Mouse (Mus musculus) limb, embryonic 12.5 days (tissue): ENCODE data around the gene Mgat4c. TPM values are rescaled to one million over a fixed set of nuclear protein-coding genes. Genes with fewer than 3 reads are reported as not detected.
A peak's percentile ranks its signal among the peaks of the same experiment; 100 is the strongest.
"Not testable (repeated sequence)": the region's sequence is repeated elsewhere in the genome, so short reads cannot be mapped to it uniquely, and the experiment has no call there.

ENCODE experiments used
- ATAC-seq: fragments of 200-750 bp; cut with Nextera tagmentation; 2 replicates; pipeline ENCODE4 v1.8.0; 2017; ENCODE audit warnings: low read depth, moderate TSS enrichment; ENCODE audit not compliant: insufficient number of reproducible peaks, insufficient read depth, low FRiP score, low TSS enrichment
- H3K27ac ChIP-seq: fragments of 300-500 bp; sonication (generic); 2 replicates; pipeline ENCODE4 v1.5.1; 2016; ENCODE audit warnings: mild to moderate bottlenecking, moderate library complexity
- H3K27me3 ChIP-seq: fragments of 300-500 bp; sonication (generic); 2 replicates; pipeline ENCODE4 v1.6.1; 2016; ENCODE audit warnings: mild to moderate bottlenecking, moderate library complexity
- H3K36me3 ChIP-seq: fragments of 300-500 bp; sonication (generic); 2 replicates; pipeline ENCODE4 v1.6.1; 2016; ENCODE audit warnings: mild to moderate bottlenecking, moderate library complexity
- H3K4me1 ChIP-seq: fragments of 300-500 bp; sonication (generic); replicated peaks from 2 replicates; pipeline ENCODE4 v1.6.1; 2016
- H3K4me2 ChIP-seq: fragments of 300-500 bp; sonication (generic); 2 replicates; pipeline ENCODE4 v1.6.1; 2016; ENCODE audit warnings: mild to moderate bottlenecking, moderate library complexity
- H3K4me3 ChIP-seq: fragments of 300-500 bp; sonication (generic); replicated peaks from 2 replicates; pipeline ENCODE4 v1.5.1; 2016; ENCODE audit warnings: mild to moderate bottlenecking
- H3K9ac ChIP-seq: fragments of 300-500 bp; sonication (generic); replicated peaks from 2 replicates; pipeline ENCODE4 v1.6.1; 2016; ENCODE audit warnings: mild to moderate bottlenecking, moderate library complexity
- H3K9me3 ChIP-seq: fragments of 300-500 bp; sonication (generic); 2 replicates; pipeline ENCODE4 v1.6.1; 2016; ENCODE audit warnings: mild to moderate bottlenecking, moderate library complexity
- WGBS: fragments of 180-500 bp; shearing (Covaris S2); methylation state at CpG from one replicate; pipeline ENCODE4 v1.1.7; 2016; 5-methylcytosine and 5-hydroxymethylcytosine counted together
- microRNA-seq: library from miRNA; unstranded; fragments of <30 nt; microRNA quantifications from one replicate; pipeline ENCODE4, GENCODE M21; 2017
- polyA plus RNA-seq: library from polyadenylated mRNA; unstranded; fragments of >200 nt; fragmentation: Nextera tagmentation; extraction: Ambion mirVana; gene quantifications from 2 replicates; pipeline ENCODE4 v1.2.1, GENCODE M21; 2016

Gene Mgat4c
- polyA plus RNA-seq, 1 experiment from 2014 or later = 0.83 TPM

DNA sequence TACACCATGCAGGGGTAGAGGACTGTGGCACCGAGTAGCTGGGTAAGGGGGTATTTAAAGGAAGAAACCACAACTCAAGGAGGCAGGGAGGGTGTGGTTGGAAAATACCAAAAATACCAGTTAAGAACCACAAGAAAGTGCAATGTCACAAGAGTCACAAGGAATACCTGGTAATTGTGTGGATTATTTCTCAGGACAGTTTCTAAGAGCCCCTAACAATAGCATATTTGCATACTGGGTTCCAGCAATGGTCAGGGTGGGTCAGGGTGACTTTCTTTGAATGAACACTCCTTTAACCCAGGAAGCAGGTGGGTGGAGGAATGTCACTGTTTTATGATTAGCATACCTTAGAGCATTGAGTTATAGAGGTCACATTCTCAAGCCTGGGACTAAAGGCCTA lies 689.3 kb downstream of the Mgat4c start:
- Histone ChIP-seq H3K4me3 (no peak overlapping the region), H3K27me3 (no peaks in the 10 kb centered on the region), H3K4me2 (no peak overlapping the region), H3K4me1 (no peaks in the 10 kb centered on the region), H3K36me3 (no peaks in the 10 kb centered on the region), H3K9ac (no peak overlapping the region), H3K9me3 (no peaks in the 10 kb centered on the region), H3K27ac (no peak overlapping the region)
- ATAC-seq = no peak
- WGBS = 63% methylated on average over 1 of the region's 1 CpGs

DNA sequence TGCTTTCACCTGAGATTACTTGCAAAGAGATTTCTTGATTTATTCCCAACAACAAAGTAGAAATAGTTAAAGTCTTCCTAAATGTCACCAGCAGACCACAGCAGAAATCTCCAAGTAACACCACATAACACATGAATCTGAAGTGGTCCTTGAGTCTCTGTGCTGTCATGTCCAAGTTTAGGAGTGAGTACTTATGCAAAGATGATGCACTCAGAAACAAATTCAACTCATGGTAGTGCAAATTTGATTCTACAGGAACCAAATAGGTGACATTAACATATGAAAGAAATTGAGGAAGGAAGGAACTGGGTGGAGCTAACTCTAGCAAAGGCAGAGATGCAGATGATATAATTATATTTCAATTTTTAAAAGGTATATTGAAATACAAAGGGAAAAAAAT lies 690.8 kb downstream of the Mgat4c start:
- no peak overlapping the region for H3K4me2 ChIP-seq
- no peaks in the 10 kb centered on the region for H3K9me3 ChIP-seq
- no peaks in the 10 kb centered on the region for H3K36me3 ChIP-seq
- no peaks in the 10 kb centered on the region for H3K4me1 ChIP-seq
- no peak overlapping the region for H3K4me3 ChIP-seq
- no peak overlapping the region for H3K27ac ChIP-seq
- no peak overlapping the region for H3K9ac ChIP-seq
- ATAC-seq = no peak
- H3K27me3 ChIP-seq = no peaks in the 10 kb centered on the region

DNA sequence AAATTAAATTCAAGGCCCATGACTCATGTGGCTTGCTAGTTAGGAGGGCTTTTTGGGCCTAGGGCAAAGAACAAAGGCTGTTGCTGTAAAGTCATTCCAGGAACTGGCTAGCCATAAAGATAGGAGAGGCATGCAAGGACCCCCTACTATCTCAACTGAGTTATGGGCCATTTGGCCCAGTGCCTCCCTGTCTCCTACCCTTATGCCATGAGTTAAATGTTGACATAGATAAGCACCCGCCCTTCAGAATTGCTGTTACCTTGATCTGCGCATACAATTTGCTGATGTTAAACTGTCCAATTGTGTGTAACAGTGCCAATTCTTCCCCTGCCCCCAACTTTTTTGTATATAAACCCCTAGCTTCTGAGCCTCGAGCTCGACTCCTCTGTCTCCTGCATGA lies 692.8 kb downstream of the Mgat4c start:
- no peaks in the 10 kb centered on the region for H3K4me1 ChIP-seq
- H3K9ac ChIP-seq = no peak overlapping the region
- H3K4me2 ChIP-seq = no peak overlapping the region
- no peak for ATAC-seq
- H3K36me3 ChIP-seq = no peaks in the 10 kb centered on the region
- no peak overlapping the region for H3K27ac ChIP-seq
- no peaks in the 10 kb centered on the region for H3K9me3 ChIP-seq
- 82% methylated on average over 4 of the region's 4 CpGs for WGBS
- H3K27me3 ChIP-seq = no peaks in the 10 kb centered on the region
- no peak overlapping the region for H3K4me3 ChIP-seq

DNA sequence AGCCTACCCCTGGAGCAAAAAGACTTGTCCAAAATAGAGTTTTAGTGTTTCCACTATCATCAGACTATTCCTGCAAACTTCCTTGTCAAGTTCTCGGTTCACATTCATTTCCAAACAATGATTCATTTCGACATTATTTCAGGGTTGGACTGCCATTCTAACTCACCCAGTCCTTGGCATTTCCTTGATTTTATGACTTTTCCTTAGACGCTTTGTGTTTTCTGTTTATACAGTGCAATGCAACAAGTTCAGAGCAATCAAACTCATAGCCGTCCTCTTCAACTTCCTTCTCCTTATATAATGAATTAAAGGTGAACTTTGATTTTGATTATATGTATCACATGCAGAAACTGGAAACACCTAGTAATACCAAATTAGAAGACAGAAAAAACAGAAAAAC lies 696.1 kb downstream of the Mgat4c start:
- no peak overlapping the region for H3K4me2 ChIP-seq

DNA sequence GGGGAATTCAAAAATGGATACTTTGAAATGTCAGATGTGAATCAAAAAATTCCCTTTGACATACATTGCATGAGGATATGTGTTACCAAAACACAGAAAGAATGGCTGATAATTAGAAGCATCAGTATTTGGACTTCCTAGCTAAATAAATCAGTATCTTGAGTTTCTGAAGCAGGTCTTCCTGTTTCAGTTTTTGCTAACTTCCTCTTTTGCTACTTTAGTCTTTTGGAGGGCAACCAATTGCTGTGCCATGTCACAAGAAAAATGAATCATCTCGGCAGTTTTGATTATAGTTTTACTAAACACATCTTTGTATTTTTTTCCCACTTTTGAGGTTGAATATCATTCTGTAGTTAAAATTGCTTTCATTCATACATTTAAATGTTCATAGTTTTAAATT lies 707.9 kb downstream of the Mgat4c start:
- Histone ChIP-seq H3K9ac (no peak overlapping the region), H3K4me1 (no peaks in the 10 kb centered on the region), H3K27me3 (no peaks in the 10 kb centered on the region), H3K4me2 (no peak overlapping the region), H3K27ac (no peak overlapping the region), H3K9me3 (no peaks in the 10 kb centered on the region), H3K36me3 (no peaks in the 10 kb centered on the region), H3K4me3 (no peak overlapping the region)
- no peak for ATAC-seq
- 93% methylated on average over 1 of the region's 1 CpGs for WGBS

More for the DNA sequence above, 696.1 kb downstream of the Mgat4c start:
- Histone ChIP-seq H3K27ac (no peak overlapping the region), H3K27me3 (no peaks in the 10 kb centered on the region), H3K9ac (no peak overlapping the region), H3K9me3 (no peaks in the 10 kb centered on the region), H3K4me3 (no peak overlapping the region), H3K36me3 (no peaks in the 10 kb centered on the region), H3K4me1 (no peaks in the 10 kb centered on the region)
- no peak for ATAC-seq
- WGBS = 70% methylated on average over 4 of the region's 4 CpGs

DNA sequence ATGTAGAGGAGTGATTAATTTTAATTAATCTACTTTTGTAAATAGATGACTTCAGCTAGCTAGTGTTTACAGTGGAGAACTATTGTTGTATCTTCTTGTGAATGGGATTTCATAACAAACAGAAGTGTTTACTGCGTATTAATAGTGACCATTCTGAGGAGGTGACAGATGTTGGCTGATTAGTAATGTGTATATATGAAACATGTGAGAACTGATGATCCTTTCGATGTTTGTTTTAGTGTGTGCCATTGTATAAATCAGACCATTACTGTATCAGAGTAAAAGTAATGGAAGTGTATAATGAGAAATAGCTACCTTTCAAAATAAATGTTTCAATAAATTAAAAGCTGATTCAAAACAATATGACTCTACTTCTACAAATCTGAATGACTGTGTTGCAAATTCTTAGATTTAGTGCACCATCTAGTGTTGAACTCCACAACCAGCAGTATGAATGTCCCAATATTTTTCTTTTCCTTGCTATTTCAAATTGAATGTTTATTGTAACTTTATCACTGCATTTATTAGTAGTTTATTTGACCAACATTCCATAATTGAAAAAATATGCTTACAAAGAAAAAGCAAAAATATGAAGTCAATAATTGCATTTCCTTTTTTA lies 736.5 kb downstream of the Mgat4c start:
- WGBS = 83% methylated on average over 2 of the region's 2 CpGs
- no peak for ATAC-seq
- no peaks in the 10 kb centered on the region for H3K27me3 ChIP-seq

DNA sequence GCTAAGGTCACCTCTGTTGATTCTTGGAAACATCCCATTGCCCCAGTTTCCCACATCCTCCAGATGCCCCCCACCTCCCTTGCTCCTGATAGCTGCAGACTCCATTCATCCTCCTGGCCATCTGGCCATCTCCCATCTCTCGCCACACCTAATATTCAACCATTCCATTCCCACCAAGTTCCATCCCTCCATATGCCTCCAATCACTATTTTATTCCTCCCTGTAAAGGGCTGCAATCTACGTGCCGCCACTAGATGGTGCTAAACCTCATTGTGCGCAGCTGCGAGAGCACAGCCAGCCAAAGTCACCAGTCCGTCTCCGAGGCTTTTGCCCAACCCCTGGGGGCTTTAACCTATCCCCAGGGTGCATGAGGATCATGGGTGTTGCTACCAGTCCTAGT lies 753.8 kb downstream of the Mgat4c start:
- 4% methylated on average over 7 of the region's 7 CpGs for WGBS
- 0 out of 2 replicates have a peak overlapping the region, but pooled peaks have one; percentile 40 for H3K4me2 ChIP-seq

More for the DNA sequence above, 736.5 kb downstream of the Mgat4c start:
- H3K4me1 ChIP-seq = no peaks in the 10 kb centered on the region
- H3K9me3 ChIP-seq = no peaks in the 10 kb centered on the region
- no peak overlapping the region for H3K4me2 ChIP-seq
- no peak overlapping the region for H3K4me3 ChIP-seq
- H3K9ac ChIP-seq = no peak overlapping the region
- no peak overlapping the region for H3K27ac ChIP-seq
- H3K36me3 ChIP-seq = no peaks in the 10 kb centered on the region

DNA sequence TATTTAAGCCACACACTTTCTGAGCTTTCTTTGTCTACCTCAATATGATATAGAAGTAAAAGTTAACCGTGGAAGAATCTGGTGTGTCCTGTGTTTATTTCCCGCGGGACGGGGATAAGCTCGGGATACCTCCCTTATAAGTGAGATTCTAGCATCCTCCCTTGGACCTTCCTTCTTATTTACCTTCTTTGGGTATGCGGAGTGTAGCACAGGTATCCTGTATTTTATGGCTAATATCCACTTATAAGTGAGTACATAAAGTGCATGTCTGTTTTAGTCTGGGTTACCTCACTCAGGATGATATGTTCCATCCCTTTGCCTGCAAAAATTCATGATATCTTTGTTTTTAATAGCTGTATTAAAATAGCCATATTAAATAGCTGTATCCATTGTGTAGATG lies 754.2 kb downstream of the Mgat4c start:
- H3K4me1 ChIP-seq, H3K27me3 ChIP-seq, ATAC-seq, H3K4me3 ChIP-seq, H3K36me3 ChIP-seq, H3K9me3 ChIP-seq, H3K9ac ChIP-seq, H3K27ac ChIP-seq: not testable (repeated sequence)
- peak overlapping the region; percentile 40 for H3K4me2 ChIP-seq
- 46% methylated on average over 6 of the region's 6 CpGs for WGBS

More for the DNA sequence above, 753.8 kb downstream of the Mgat4c start:
- not testable (repeated sequence) for H3K27ac ChIP-seq, H3K27me3 ChIP-seq, H3K36me3 ChIP-seq, H3K9ac ChIP-seq, H3K4me1 ChIP-seq, H3K9me3 ChIP-seq, H3K4me3 ChIP-seq
- ATAC-seq = peak; percentile 52; the same call in 1 of the 2 replicates

Small RNAs within 50 kb of the gene (microRNA-seq; reads per million reads assigned to microRNA genes)
- gene Mir3059 = not detected
